Mouse (Mus musculus) heart, adult 2 months (tissue): ENCODE results near the gene Nbea. TPM values are rescaled to one million over a fixed set of nuclear protein-coding genes. Genes with fewer than 3 reads are reported as not detected.
"Not testable (repeated sequence)": the region's sequence is repeated elsewhere in the genome, so short reads cannot be mapped to it uniquely, and the experiment has no call there.

Experiments
- DNase-seq, 2 experiments: peaks; one replicate each; pipeline ENCODE4 v3.0.0; 2021
- H3K27ac ChIP-seq: fragments of 200-600 bp; 2 replicates; pipeline ENCODE4 v1.8.1; 2022
- H3K27me3 ChIP-seq: fragments of 200-500 bp; 2 replicates; pipeline ENCODE4 v1.6.1; 2012; ENCODE audit warnings: mild to moderate bottlenecking, low read length, inconsistent platforms, mixed read lengths; ENCODE audit not compliant: control insufficient read depth, insufficient read depth
- H3K36me3 ChIP-seq: fragments of 200-500 bp; 2 replicates; pipeline ENCODE4 v1.6.1; 2012; ENCODE audit warnings: low read length, inconsistent platforms; ENCODE audit not compliant: control insufficient read depth, insufficient read depth
- H3K4me1 ChIP-seq: fragments of 200-500 bp; 2 replicates; pipeline ENCODE4 v1.6.1; 2011; ENCODE audit warnings: low read length; ENCODE audit not compliant: control insufficient read depth, insufficient read depth
- H3K4me3 ChIP-seq: fragments of 200-600 bp; 2 replicates; pipeline ENCODE4 v1.8.1; 2022
- H3K79me2 ChIP-seq: fragments of 200-500 bp; replicated peaks from 2 replicates; pipeline ENCODE4 v1.6.1; 2012; ENCODE audit warnings: mild to moderate bottlenecking, inconsistent platforms, low read length, moderate library complexity, mixed read lengths; ENCODE audit not compliant: control insufficient read depth, insufficient read depth
- H3K9ac ChIP-seq: fragments of 200-500 bp; 2 replicates; pipeline ENCODE4 v1.6.1; 2012; ENCODE audit warnings: low read depth, mild to moderate bottlenecking, control low read depth, inconsistent platforms, low read length, mixed read lengths
- CTCF ChIP-seq: fragments of 200-600 bp; IDR thresholded peaks from 2 replicates; pipeline ENCODE4 v1.8.1; 2022; ENCODE audit warnings: antibody characterized with exemption, mild to moderate bottlenecking, moderate library complexity
- EP300 ChIP-seq: fragments of 200-500 bp; IDR thresholded peaks from 2 replicates; pipeline ENCODE4 v1.6.1; 2011; ENCODE audit warnings: low read depth, low read length, control low read depth; ENCODE audit not compliant: insufficient read depth
- POLR2A ChIP-seq: fragments of 200-500 bp; IDR thresholded peaks from 2 replicates; pipeline ENCODE4 v1.6.1; 2011; ENCODE audit warnings: mild to moderate bottlenecking, low read depth, low read length, control low read depth; ENCODE audit not compliant: insufficient read depth
- WGBS: fragments of 180-500 bp; shearing (Covaris S2); methylation state at CpG from one replicate; pipeline ENCODE4 v1.1.7; 2018; 5-methylcytosine and 5-hydroxymethylcytosine counted together
- intact Hi-C: fragments of 180-260 bp; cut with DNase I; formaldehyde crosslinking; loops from one replicate; pipeline ENCODE4 v1.15.1; 2025
- polyA plus RNA-seq: library from polyadenylated mRNA; depleted of rRNA; stranded (reverse); fragments of >200 nt; gene quantifications from 2 replicates; pipeline ENCODE4 v1.2.3, GENCODE M21; 2012
- total RNA-seq, 2 experiments: library from RNA; stranded (reverse); gene quantifications; 2 replicates each; pipeline ENCODE4 v1.2.3; 2021

The Nbea gene
- total and polyA plus RNA-seq, 3 experiments = 6.2 to 12.4 (median 11.9) TPM

DNA sequence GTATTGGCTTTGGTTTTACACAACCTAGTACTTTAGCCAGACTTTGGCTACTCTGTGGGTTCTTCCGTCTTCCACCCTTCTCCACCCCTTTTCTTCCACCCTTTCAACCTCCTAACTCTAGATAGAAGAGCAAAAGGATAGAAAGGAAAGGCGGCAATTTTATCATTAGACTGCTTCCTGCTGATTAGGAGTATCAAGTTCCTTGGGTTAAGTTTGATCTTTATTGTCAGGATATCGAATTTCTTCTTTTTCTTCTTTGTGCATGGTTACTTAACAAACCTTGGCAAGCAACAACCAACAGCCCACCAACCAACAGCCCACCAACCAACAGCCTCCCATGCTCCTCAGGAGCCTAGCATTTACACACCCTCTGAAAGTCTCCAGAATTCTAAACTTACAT lies 165.0 kb downstream of the Nbea start:
- WGBS = 68% methylated on average over 3 of the region's 3 CpGs
- TF ChIP-seq EP300 = no peak
- no peak for TF ChIP-seq POLR2A
- no peak for TF ChIP-seq CTCF
- H3K27me3 ChIP-seq = no peaks in the 10 kb centered on the region
- no peaks in the 10 kb centered on the region for H3K4me1 ChIP-seq
- no peak overlapping the region for H3K27ac ChIP-seq
- H3K36me3 ChIP-seq = no peaks in the 10 kb centered on the region; the same call in 1 of the 2 replicates
- no peaks in the 10 kb centered on the region for H3K79me2 ChIP-seq
- H3K9ac ChIP-seq = no peak overlapping the region
- H3K4me3 ChIP-seq = no peak overlapping the region
- no peak for DNase-seq
- intact Hi-C loops = no loop called here

DNA sequence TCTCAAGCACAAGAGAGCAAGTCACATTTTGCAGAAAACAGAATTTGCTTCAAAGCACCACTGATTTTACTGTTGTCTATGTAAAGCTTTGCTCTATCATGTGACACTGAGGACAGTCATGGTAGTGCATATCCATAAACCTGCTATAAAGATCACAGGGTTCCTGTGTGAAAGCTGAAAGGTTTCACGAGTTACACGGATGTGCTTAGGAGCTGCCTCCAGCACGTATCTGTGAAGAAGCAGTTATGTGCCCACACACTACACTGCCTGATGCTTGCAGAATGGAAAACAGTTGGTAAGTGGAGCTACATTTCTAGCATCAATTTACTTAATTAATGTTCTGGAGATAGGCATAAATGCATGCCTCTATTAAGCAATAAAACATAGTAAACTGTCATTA lies 172.4 kb downstream of the Nbea start:
- intact Hi-C loops = no loop called here
- TF ChIP-seq POLR2A = no peak
- Histone ChIP-seq H3K36me3 (no peaks in the 10 kb centered on the region), H3K4me3 (no peak overlapping the region), H3K27ac (no peak overlapping the region), H3K9ac (no peak overlapping the region), H3K79me2 (no peaks in the 10 kb centered on the region), H3K27me3 (no peaks in the 10 kb centered on the region), H3K4me1 (no peaks in the 10 kb centered on the region)
- DNase-seq = no peak
- 82% methylated on average over 3 of the region's 3 CpGs for WGBS

DNA sequence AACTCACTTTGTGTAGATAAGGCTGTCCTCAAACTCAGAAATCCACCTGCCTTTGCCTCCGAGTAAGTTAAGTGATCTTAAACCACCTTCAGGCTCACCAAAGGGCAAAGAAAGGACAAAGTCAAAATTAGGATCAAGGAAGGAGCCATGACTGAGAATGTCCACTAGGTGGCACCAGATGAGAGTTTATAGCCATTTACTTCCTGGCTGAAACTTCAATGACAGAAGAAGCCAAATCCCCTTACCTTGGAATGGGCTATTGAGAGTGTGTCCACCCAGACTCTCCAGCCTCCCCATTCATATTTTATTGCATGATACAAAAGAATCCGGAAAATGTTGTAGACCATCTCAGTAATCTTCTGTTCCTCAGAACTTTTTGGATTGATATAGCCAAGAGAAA lies 175.5 kb downstream of the Nbea start:
- no peaks in the 10 kb centered on the region for H3K4me1 ChIP-seq
- 3% methylated on average over 2 of the region's 2 CpGs for WGBS
- peak in 1 of 2 experiments; percentile 11 for DNase-seq
- H3K27me3 ChIP-seq = no peaks in the 10 kb centered on the region
- no peaks in the 10 kb centered on the region for H3K36me3 ChIP-seq
- no peaks in the 10 kb centered on the region for H3K79me2 ChIP-seq
- H3K9ac ChIP-seq = no peak overlapping the region
- intact Hi-C loops = loop anchor here (1.0 to 10.0 kb wide), 4 partner anchors 177 to 1197 kb away; partner anchors contain the start of gene Nbea
- H3K27ac ChIP-seq = no peak overlapping the region
- no peak for TF ChIP-seq EP300
- TF ChIP-seq CTCF = peak; percentile 94
- TF ChIP-seq POLR2A = no peak
- no peak overlapping the region for H3K4me3 ChIP-seq

DNA sequence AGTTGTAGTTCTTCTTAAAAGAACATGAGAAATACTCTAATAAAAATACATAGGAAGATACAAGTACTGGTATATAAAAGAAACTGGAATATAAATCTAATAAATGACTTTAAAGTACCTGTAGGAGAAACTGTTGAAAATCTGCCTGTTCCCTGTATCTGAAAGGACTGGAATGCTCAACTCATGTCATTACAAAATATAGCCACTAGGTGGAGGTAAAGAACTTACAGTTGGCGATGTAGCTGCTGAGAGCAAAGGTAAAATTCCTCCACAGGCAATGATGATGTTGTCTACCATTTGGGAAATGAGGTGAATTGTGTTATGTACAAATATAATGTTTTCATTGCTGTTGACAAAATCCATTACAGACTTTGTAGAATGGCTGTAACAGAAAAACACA lies 183.2 kb downstream of the Nbea start:
- intact Hi-C loops = loop anchor here (2.0 to 10.0 kb wide), 4 partner anchors 185 to 1201 kb away; partner anchors contain the start of gene Nbea
- 2% methylated on average over 1 of the region's 1 CpGs for whole genome bisulfite sequencing
- no peak for DNase-seq
- Histone ChIP-seq H3K36me3 (no peaks in the 10 kb centered on the region), H3K79me2 (no peaks in the 10 kb centered on the region), H3K27me3 (no peaks in the 10 kb centered on the region), H3K4me1 (no peaks in the 10 kb centered on the region), H3K9ac (no peak overlapping the region), H3K27ac (no peak overlapping the region), H3K4me3 (no peak overlapping the region)
- peak; percentile 92 for TF ChIP-seq CTCF
- TF ChIP-seq POLR2A = no peak

DNA sequence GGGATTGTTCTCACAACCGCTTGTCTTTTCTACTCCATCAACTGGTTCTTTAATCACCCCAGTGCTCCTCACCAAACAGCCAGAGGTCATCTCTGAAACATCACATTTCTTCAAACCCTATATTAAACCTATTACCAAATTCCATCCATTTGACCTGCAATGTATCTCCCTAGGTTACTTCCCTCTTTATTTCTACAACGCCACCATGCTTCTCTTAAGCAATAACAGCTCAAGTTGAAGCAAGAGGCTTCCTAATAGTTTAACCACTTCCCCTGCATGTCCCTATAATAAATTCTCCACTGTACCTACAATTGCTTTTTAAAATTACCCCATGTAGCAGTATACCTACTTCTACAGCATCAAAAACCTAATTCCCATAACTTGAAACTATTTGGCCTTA lies 205.1 kb downstream of the Nbea start:
- WGBS = 99% methylated on average over 2 of the region's 2 CpGs
- TF ChIP-seq CTCF (no peak), EP300 (no peak), POLR2A (no peak)
- no peak for DNase-seq

DNA sequence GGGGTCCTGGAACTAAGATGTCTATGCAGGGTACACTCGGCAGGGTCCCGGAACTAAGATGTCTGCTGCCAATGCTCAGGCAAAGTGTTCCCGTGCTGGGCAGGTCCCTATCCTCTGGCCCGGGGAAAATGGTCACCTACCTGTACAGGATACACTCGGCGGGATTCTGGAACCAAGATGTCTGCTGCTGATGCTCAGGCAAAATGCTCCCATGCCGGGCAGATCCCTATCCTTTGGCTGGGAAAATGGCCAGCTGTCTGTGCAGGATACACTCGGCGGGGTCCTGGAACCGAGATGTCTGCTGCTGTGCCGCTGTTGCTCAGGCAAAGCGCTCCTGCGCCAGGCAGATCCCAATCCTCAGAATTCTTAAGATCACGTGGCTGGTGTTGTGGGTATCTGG lies 206.5 kb downstream of the Nbea start:
- H3K4me1 ChIP-seq, H3K4me3 ChIP-seq, H3K36me3 ChIP-seq, DNase-seq, H3K79me2 ChIP-seq, H3K27me3 ChIP-seq, H3K9ac ChIP-seq, intact Hi-C loops, H3K27ac ChIP-seq: not testable (repeated sequence)
- WGBS = 99% methylated on average over 14 of the region's 14 CpGs

More for the DNA sequence above, 205.1 kb downstream of the Nbea start:
- Histone ChIP-seq H3K9ac (no peak overlapping the region), H3K27ac (no peak overlapping the region), H3K4me1 (no peaks in the 10 kb centered on the region), H3K27me3 (no peaks in the 10 kb centered on the region), H3K36me3 (no peaks in the 10 kb centered on the region), H3K79me2 (no peaks in the 10 kb centered on the region), H3K4me3 (no peak overlapping the region)
- intact Hi-C loops = no loop called here
